Mouse (Mus musculus) spleen, postnatal 14 days (tissue): ENCODE data around the gene Fastk.

ENCODE experiments used
- DNase-seq, 2 experiments: peaks; one replicate each; pipeline ENCODE4 v3.0.0; 2021 to 2022; ENCODE audit warnings: low spot score in 2 of 2

Gene Fastk

GRCm38 (mm10) chr5:24453283-24453984 is 8.3 kb upstream of the Fastk start:
- no peak for DNase-seq

GRCm38 (mm10) chr5:24452691-24453233 is 7.7 kb upstream of the Fastk start:
- DNase-seq = no peak

- no peak for DNase-seq
Observed at GRCm38 (mm10) chr5:24452030-24452690, 7.1 kb upstream of the Fastk start, which contains the start of gene Agap3. Gene Agap3, plus strand, starts transcription at chr5:24452177.

- DNase-seq = peak; percentile 56 to 63
Observed at GRCm38 (mm10) chr5:24451264-24452029, 6.4 kb upstream of the Fastk start.

- peak; percentile 62 to 79 for DNase-seq
Observed at GRCm38 (mm10) chr5:24447624-24448298, 2.7 kb upstream of the Fastk start, which contains the start of gene Tmub1. Gene Tmub1, minus strand, starts transcription at chr5:24447854.

- no peak for DNase-seq
Observed at GRCm38 (mm10) chr5:24446630-24447029, 1.5 kb upstream of the Fastk start.

GRCm38 (mm10) chr5:24445428-24446080 is 467 bp upstream of the Fastk start:
- no peak for DNase-seq

- DNase-seq = no peak
Observed at GRCm38 (mm10) chr5:24443927-24444326, 1.2 kb downstream of the Fastk start.

- no peak for DNase-seq
Observed at GRCm38 (mm10) chr5:24443204-24443603, 1.9 kb downstream of the Fastk start.

GRCm38 (mm10) chr5:24442029-24442428 is 3.1 kb downstream of the Fastk start:
- DNase-seq = no peak

- DNase-seq = no peak
Observed at GRCm38 (mm10) chr5:24441187-24441586, 3.9 kb downstream of the Fastk start.

- no peak for DNase-seq
Observed at GRCm38 (mm10) chr5:24433993-24434392, 11.1 kb downstream of the Fastk start.

GRCm38 (mm10) chr5:24428596-24428995 is 16.5 kb downstream of the Fastk start:
- DNase-seq = no peak

GRCm38 (mm10) chr5:24427981-24428402 is 17.1 kb downstream of the Fastk start:
- DNase-seq = no peak

- DNase-seq = no peak
Observed at GRCm38 (mm10) chr5:24427285-24427633, 17.8 kb downstream of the Fastk start.

- DNase-seq = no peak
Observed at GRCm38 (mm10) chr5:24426556-24427284, 18.4 kb downstream of the Fastk start.

GRCm38 (mm10) chr5:24426037-24426432 is 19.1 kb downstream of the Fastk start:
- no peak for DNase-seq

- DNase-seq = peak; percentile 23 to 52
Observed at GRCm38 (mm10) chr5:24425421-24426036, 19.6 kb downstream of the Fastk start.

- peak; percentile 58 to 73 for DNase-seq
Observed at GRCm38 (mm10) chr5:24424861-24425411, 20.2 kb downstream of the Fastk start.
